Mouse (Mus musculus) heart, embryonic 10.5 days (tissue): ENCODE results near the gene Vsig10l. TPM values are rescaled to one million over a fixed set of nuclear protein-coding genes. Genes with fewer than 3 reads are reported as not detected.

Source experiments
- DNase-seq: peaks from one replicate; pipeline ENCODE4 v3.0.0-alpha.2; 2017; ENCODE audit warnings: low spot score
- H3K27ac ChIP-seq: fragments of 300-500 bp; sonication (generic); 2 replicates; pipeline ENCODE4 v1.5.1; 2016; ENCODE audit warnings: mild to moderate bottlenecking
- H3K27me3 ChIP-seq: fragments of 300-500 bp; sonication (generic); 2 replicates; pipeline ENCODE4 v1.6.1; 2016; ENCODE audit warnings: mild to moderate bottlenecking; ENCODE audit not compliant: poor library complexity, insufficient read depth, severe bottlenecking
- H3K36me3 ChIP-seq: fragments of 300-500 bp; sonication (generic); 2 replicates; pipeline ENCODE4 v1.6.1; 2016; ENCODE audit warnings: mild to moderate bottlenecking, moderate library complexity
- H3K4me1 ChIP-seq: fragments of 300-500 bp; sonication (generic); 2 replicates; pipeline ENCODE4 v1.6.1; 2016; ENCODE audit warnings: mild to moderate bottlenecking
- H3K4me3 ChIP-seq: fragments of 300-500 bp; sonication (generic); 2 replicates; pipeline ENCODE4 v1.5.1; 2016; ENCODE audit warnings: mild to moderate bottlenecking, moderate library complexity
- H3K9me3 ChIP-seq: fragments of 300-500 bp; sonication (generic); 2 replicates; pipeline ENCODE4 v1.6.1; 2016; ENCODE audit warnings: mild to moderate bottlenecking, moderate library complexity
- WGBS: fragments of 180-500 bp; shearing (Covaris S2); methylation state at CpG from one replicate; pipeline ENCODE4 v1.1.7; 2016; 5-methylcytosine and 5-hydroxymethylcytosine counted together
- polyA plus RNA-seq: library from polyadenylated mRNA; unstranded; fragments of >200 nt; fragmentation: Nextera tagmentation; extraction: Ambion mirVana; gene quantifications from 2 replicates; pipeline ENCODE4 v1.2.1, GENCODE M21; 2016

Vsig10l gene
- polyA plus RNA-seq, 1 experiment from 2014 or later = 1.5 TPM

GRCm38 (mm10) chr7:43465344-43466098 lies 2.6 kb downstream of the Vsig10l start:
- DNase-seq = peak; percentile 96
- Histone ChIP-seq H3K4me3 (peak overlapping the region; percentile 59), H3K27me3 (peaks cover 41% of the 10 kb centered on the region), H3K4me1 (peaks cover 19% of the 10 kb centered on the region), H3K27ac (peak overlapping the region; percentile 79), H3K9me3 (no peaks in the 10 kb centered on the region), H3K36me3 (no peaks in the 10 kb centered on the region)
- 1% methylated on average over 33 of the region's 33 CpGs for WGBS

GRCm38 (mm10) chr7:43466099-43466694 lies 3.2 kb downstream of the Vsig10l start:
- Histone ChIP-seq H3K27ac (peak overlapping the region; percentile 36; the same call in 1 of the 2 replicates), H3K27me3 (peaks cover 41% of the 10 kb centered on the region)
- under 1% methylated on average over 33 of the region's 33 CpGs for WGBS

DNA sequence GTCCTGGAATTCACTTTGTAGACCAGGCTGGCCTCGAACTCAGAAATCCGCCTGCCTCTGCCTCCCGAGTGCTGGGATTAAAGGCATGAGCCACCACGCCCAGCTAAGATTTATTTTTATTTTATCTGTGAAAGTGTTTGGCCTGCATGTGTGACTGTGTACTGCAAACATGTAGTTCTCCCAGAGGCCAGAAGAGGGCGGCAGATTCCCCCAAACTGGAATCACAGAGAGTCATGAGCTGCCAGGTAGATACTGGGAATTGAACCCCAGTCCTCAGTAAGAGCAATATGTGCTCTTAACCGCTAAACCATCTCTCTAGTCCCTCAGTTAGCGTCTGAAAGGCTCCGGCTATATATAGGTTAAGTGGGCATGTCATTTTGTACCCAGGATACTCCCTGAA lies 7.4 kb downstream of the Vsig10l start:
- 37% methylated on average over 8 of the region's 8 CpGs for WGBS
- Histone ChIP-seq H3K4me3 (no peak overlapping the region), H3K4me1 (peaks cover 10% of the 10 kb centered on the region), H3K36me3 (no peaks in the 10 kb centered on the region), H3K27me3 (peaks cover 39% of the 10 kb centered on the region), H3K27ac (no peak overlapping the region), H3K9me3 (no peaks in the 10 kb centered on the region)
- no peak for DNase-seq

More at GRCm38 (mm10) chr7:43466099-43466694, 3.2 kb downstream of the Vsig10l start:
- peaks cover 19% of the 10 kb centered on the region for H3K4me1 ChIP-seq
- DNase-seq = peak; percentile 89
- H3K36me3 ChIP-seq = no peaks in the 10 kb centered on the region
- H3K9me3 ChIP-seq = no peaks in the 10 kb centered on the region
- H3K4me3 ChIP-seq = peak overlapping the region; percentile 59

GRCm38 (mm10) chr7:43475706-43476105 lies 12.8 kb downstream of the Vsig10l start:
- Histone ChIP-seq H3K4me1 (peaks cover 14% of the 10 kb centered on the region), H3K4me3 (no peak overlapping the region; the same call in 1 of the 2 replicates), H3K27me3 (peaks cover 68% of the 10 kb centered on the region), H3K27ac (no peak overlapping the region), H3K36me3 (no peaks in the 10 kb centered on the region), H3K9me3 (no peaks in the 10 kb centered on the region)
- 4% methylated on average over 23 of the region's 23 CpGs for WGBS
- no peak for DNase-seq

DNA sequence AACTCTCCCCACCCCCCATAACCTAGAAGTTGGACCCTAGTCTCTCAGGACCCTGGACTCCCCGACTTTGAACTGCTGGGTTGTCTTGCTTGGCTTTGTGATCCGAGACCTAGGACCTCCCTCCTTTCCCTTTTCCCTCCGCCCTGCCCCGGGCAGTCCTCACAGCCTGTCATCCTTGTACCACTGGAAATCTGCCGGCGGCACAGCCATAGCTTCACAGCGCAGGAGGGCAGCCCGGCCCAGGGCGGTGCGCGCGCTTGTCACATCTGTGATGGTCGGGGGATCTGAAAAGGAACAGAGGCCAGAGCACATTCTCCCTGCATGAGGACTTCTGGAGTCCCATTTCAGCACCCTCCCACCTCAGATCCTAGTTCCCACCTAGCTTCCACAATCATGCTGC lies 13.4 kb downstream of the Vsig10l start:
- Histone ChIP-seq H3K27ac (no peak overlapping the region), H3K9me3 (no peaks in the 10 kb centered on the region), H3K4me3 (peak overlapping the region; percentile 38), H3K36me3 (no peaks in the 10 kb centered on the region), H3K4me1 (peaks cover 14% of the 10 kb centered on the region), H3K27me3 (peaks cover 68% of the 10 kb centered on the region)
- no peak for DNase-seq
- WGBS = 4% methylated on average over 13 of the region's 13 CpGs

DNA sequence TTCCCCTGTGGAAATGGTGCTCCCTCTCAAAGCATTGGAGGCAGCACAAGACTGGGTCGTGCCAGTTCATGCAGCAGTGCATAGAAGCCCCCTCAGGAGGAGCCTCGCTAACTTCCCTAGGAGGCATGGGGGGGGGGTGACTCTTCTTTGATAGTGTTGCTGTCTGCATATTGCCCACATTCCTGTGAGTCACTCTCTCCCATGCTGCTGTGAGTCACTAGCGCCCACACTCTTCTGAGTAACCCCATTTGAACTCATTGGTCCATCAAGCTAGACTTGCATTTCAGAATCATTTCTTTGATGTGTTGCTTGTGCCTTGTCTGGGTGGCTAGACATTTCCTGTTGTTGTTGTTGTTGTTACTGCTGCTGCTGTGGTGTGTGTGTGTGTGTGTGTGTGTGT lies 18.2 kb downstream of the Vsig10l start:
- no peak for DNase-seq
- H3K27ac ChIP-seq = no peak overlapping the region
- peaks cover 11% of the 10 kb centered on the region for H3K4me1 ChIP-seq
- no peaks in the 10 kb centered on the region for H3K9me3 ChIP-seq
- peaks cover 31% of the 10 kb centered on the region for H3K27me3 ChIP-seq
- 70% methylated on average over 3 of the region's 3 CpGs for WGBS
- no peaks in the 10 kb centered on the region for H3K36me3 ChIP-seq
- H3K4me3 ChIP-seq = no peak overlapping the region

DNA sequence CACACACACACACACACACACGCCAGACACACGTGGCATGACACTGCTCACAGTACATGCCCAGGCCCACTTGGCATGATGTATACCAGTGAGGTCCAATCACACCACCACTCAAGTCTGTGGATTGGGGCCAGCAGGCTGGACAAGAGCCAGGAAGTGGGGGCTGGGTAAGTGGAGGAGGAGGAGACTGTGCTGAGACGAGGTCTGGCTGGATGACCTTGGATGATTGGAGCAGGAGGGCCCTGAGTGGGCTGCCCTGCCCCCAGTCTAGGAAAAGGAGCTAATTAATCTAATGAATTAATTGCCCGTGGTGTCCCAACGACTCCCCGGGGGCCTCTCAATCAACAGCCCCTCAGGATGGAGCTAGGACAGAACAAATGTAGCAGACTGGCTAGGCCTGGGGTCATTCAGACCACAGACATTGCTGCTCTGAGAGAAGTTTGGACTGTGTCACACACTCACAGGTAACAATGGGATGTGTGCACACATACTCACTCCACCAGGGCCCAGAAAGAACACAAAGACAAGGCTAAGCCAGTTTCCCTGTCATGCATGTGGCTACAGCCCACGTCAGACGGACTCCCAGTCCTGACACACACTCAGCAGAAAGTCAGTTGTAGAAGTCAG lies 19.3 kb downstream of the Vsig10l start:
- Histone ChIP-seq H3K4me1 (0 out of 2 replicates have a peak, but pooled peaks cover 2% of the 10 kb centered on the region), H3K27ac (no peak overlapping the region), H3K4me3 (no peak overlapping the region), H3K9me3 (no peaks in the 10 kb centered on the region), H3K36me3 (no peaks in the 10 kb centered on the region), H3K27me3 (peaks cover 21% of the 10 kb centered on the region)
- no peak for DNase-seq
- WGBS = 67% methylated on average over 8 of the region's 8 CpGs

- DNase-seq = no peak
- Histone ChIP-seq H3K36me3 (no peaks in the 10 kb centered on the region), H3K27ac (no peak overlapping the region), H3K27me3 (peaks cover 14% of the 10 kb centered on the region), H3K4me3 (no peak overlapping the region), H3K9me3 (no peaks in the 10 kb centered on the region), H3K4me1 (0 out of 2 replicates have a peak, but pooled peaks cover 2% of the 10 kb centered on the region)
- 7% methylated on average over 10 of the region's 10 CpGs for WGBS
Observed at GRCm38 (mm10) chr7:43483236-43483635, 20.3 kb downstream of the Vsig10l start.

- Histone ChIP-seq H3K36me3 (no peaks in the 10 kb centered on the region), H3K9me3 (no peaks in the 10 kb centered on the region), H3K27me3 (peaks cover 54% of the 10 kb centered on the region), H3K4me1 (peaks cover 9% of the 10 kb centered on the region; the same call in 1 of the 2 replicates), H3K4me3 (no peak overlapping the region), H3K27ac (no peak overlapping the region)
- WGBS = 33% methylated on average over 5 of the region's 5 CpGs
- no peak for DNase-seq
Observed at GRCm38 (mm10) chr7:43488646-43489045, 25.7 kb downstream of the Vsig10l start.

DNA sequence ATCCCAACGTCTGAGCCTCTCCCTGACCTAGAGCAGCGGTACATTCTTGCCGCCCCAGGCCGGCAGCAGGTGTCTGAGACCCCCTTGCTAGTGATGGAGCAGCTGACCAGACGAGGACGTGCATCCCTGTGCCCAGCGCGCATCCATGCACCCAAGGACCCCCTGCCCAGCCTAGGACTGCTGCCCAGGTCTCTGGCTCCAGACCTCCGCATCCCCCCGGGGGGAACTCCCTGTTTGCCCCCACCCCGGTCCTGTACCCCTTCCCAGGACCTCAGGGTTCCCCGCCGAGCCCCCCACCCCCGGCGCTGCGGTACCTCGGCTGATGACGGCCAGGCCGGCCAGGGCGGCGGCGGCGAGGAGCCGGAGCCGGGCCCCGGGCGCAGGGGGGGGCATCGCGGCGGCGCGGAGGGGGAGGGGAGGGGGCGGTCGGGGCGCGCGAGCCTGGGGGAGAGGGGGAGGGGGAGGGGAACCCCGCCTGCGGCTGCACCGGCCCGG lies 26.7 kb downstream of the Vsig10l start, which contains the start of gene Iglon5:
Gene Iglon5, minus strand, starts transcription at position 445 of the 495 bp plus-strand sequence.
- Histone ChIP-seq H3K9me3 (no peaks in the 10 kb centered on the region), H3K27ac (peak within 1 kb of the TSS; percentile 54), H3K4me1 (peaks cover 9% of the 10 kb centered on the region; the same call in 1 of the 2 replicates), H3K4me3 (peak within 1 kb of the TSS; percentile 59), H3K36me3 (no peaks in the 10 kb centered on the region), H3K27me3 (peaks cover 59% of the 10 kb centered on the region)
- WGBS = under 1% methylated on average over 20 of the region's 41 CpGs
- no peak for DNase-seq

DNA sequence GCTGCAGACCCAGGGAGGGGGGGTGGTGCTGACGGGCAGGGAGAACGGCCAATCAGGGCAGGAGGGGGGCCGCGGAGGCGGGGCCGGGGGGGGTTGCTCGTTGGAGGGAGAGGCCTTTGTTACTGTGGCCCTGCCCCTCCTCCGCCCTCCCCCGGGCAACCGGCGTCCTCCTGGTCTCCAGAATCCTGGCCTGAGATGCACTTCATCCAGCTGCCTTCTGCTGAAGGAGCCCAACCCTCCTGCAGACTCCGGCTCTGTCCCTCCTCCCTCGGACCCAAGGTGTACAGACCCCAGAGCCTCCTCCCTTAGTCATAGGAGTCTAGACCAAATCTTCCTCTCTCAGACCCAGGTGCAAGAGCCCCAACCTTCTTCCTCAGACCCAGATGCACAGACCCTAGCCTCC lies 27.2 kb downstream of the Vsig10l start:
- 5% methylated on average over 6 of the region's 13 CpGs for WGBS
- peaks cover 64% of the 10 kb centered on the region for H3K27me3 ChIP-seq

GRCm38 (mm10) chr7:43490861-43491260 lies 27.9 kb downstream of the Vsig10l start:
- H3K4me3 ChIP-seq = no peak overlapping the region
- WGBS = 51% methylated on average over 9 of the region's 9 CpGs
- H3K36me3 ChIP-seq = no peaks in the 10 kb centered on the region
- H3K27me3 ChIP-seq = peaks cover 70% of the 10 kb centered on the region
- no peak for DNase-seq
- H3K4me1 ChIP-seq = peaks cover 9% of the 10 kb centered on the region; the same call in 1 of the 2 replicates
- no peak overlapping the region for H3K27ac ChIP-seq
- H3K9me3 ChIP-seq = no peaks in the 10 kb centered on the region

More for the DNA sequence above, 27.2 kb downstream of the Vsig10l start:
- H3K9me3 ChIP-seq = no peaks in the 10 kb centered on the region
- no peaks in the 10 kb centered on the region for H3K36me3 ChIP-seq
- peaks cover 9% of the 10 kb centered on the region; the same call in 1 of the 2 replicates for H3K4me1 ChIP-seq
- H3K4me3 ChIP-seq = peak overlapping the region; percentile 59
- peak overlapping the region; percentile 54; the same call in 1 of the 2 replicates for H3K27ac ChIP-seq
- DNase-seq = no peak
